Mouse (Mus musculus) stomach, postnatal 0 days (tissue): ENCODE data around the gene Fry. TPM values are rescaled to one million over a fixed set of nuclear protein-coding genes. Genes with fewer than 3 reads are reported as not detected.
A peak's percentile ranks its signal among the peaks of the same experiment; 100 is the strongest.

Experiments
- ATAC-seq: fragments of 200-750 bp; cut with Nextera tagmentation; 2 replicates; pipeline ENCODE4 v1.8.0; 2017; ENCODE audit not compliant: low FRiP score, low TSS enrichment
- DNase-seq: peaks from one replicate; pipeline ENCODE4 v3.0.0-alpha.2; 2016; ENCODE audit warnings: low spot score
- H3K27ac ChIP-seq: fragments of 300-500 bp; sonication (generic); replicated peaks from 2 replicates; pipeline ENCODE4 v1.5.1; 2014; ENCODE audit warnings: mild to moderate bottlenecking, control low read depth
- H3K27me3 ChIP-seq: fragments of 300-500 bp; sonication (generic); 2 replicates; pipeline ENCODE4 v1.6.1; 2014; ENCODE audit warnings: low read length; ENCODE audit not compliant: control insufficient read depth, insufficient read depth
- H3K36me3 ChIP-seq: fragments of 300-500 bp; sonication (generic); 2 replicates; pipeline ENCODE4 v1.6.1; 2014; ENCODE audit warnings: low read length, mixed read lengths; ENCODE audit not compliant: control insufficient read depth, insufficient read depth
- H3K4me1 ChIP-seq: fragments of 300-500 bp; sonication (generic); replicated peaks from 2 replicates; pipeline ENCODE4 v1.6.1; 2014; ENCODE audit warnings: antibody characterized with exemption; ENCODE audit not compliant: control insufficient read depth, insufficient read depth
- H3K4me2 ChIP-seq: fragments of 300-500 bp; sonication (generic); replicated peaks from 2 replicates; pipeline ENCODE4 v1.6.1; 2014; ENCODE audit warnings: low read depth, mild to moderate bottlenecking, control low read depth, moderate library complexity
- H3K4me3 ChIP-seq: fragments of 300-500 bp; sonication (generic); 2 replicates; pipeline ENCODE4 v1.5.1; 2014; ENCODE audit warnings: low read depth, low read length, control low read depth
- H3K9ac ChIP-seq: fragments of 300-500 bp; sonication (generic); 2 replicates; pipeline ENCODE4 v1.6.1; 2014; ENCODE audit warnings: mild to moderate bottlenecking, low read length, control low read depth, mixed read lengths
- H3K9me3 ChIP-seq: fragments of 300-500 bp; sonication (generic); 2 replicates; pipeline ENCODE4 v1.6.1; 2016; ENCODE audit warnings: low read length; ENCODE audit not compliant: control insufficient read depth
- CTCF ChIP-seq: IDR thresholded peaks from 2 replicates; pipeline ENCODE4 v1.5.1; 2016; ENCODE audit warnings: antibody characterized with exemption, low read depth, mild to moderate bottlenecking, moderate library complexity
- EP300 ChIP-seq: optimal IDR thresholded peaks from 2 replicates; pipeline ENCODE3; 2016; ENCODE audit warnings: antibody characterized with exemption
- WGBS: fragments of 180-500 bp; shearing (Covaris S2); extraction: QIAGEN DNeasy Blood & Tissue Kit; methylation state at CpG from one replicate; pipeline ENCODE4 v1.1.7; 2014; 5-methylcytosine and 5-hydroxymethylcytosine counted together
- polyA plus RNA-seq: library from polyadenylated mRNA; unstranded; fragments of >200 nt; fragmentation: Nextera tagmentation; extraction: Ambion mirVana; gene quantifications from 2 replicates; pipeline ENCODE4 v1.2.1, GENCODE M21; 2015

Gene Fry
- polyA plus RNA-seq, 1 experiment from 2014 or later, result 6.5 TPM

- no peak for DNase-seq
- no peak overlapping the region; the same call in 1 of the 2 replicates for H3K27ac ChIP-seq
Observed at GRCm38 (mm10) chr5:150196881-150197311, 78.5 kb downstream of the Fry start.

GRCm38 (mm10) chr5:150206749-150207148, 88.3 kb downstream of the Fry start:
- no peaks in the 10 kb centered on the region for H3K36me3 ChIP-seq
- TF ChIP-seq CTCF (peak; percentile 37), EP300 (no peak)
- no peaks in the 10 kb centered on the region for H3K27me3 ChIP-seq
- DNase-seq (no peak), ATAC-seq (no peak)
- H3K9ac ChIP-seq, result no peak overlapping the region
- H3K4me2 ChIP-seq, result no peak overlapping the region
- WGBS, result 90% methylated on average over 6 of the region's 6 CpGs
- H3K27ac ChIP-seq, result no peak overlapping the region
- no peaks in the 10 kb centered on the region for H3K9me3 ChIP-seq
- H3K4me1 ChIP-seq, result no peaks in the 10 kb centered on the region
- no peak overlapping the region for H3K4me3 ChIP-seq

More at GRCm38 (mm10) chr5:150196881-150197311, 78.5 kb downstream of the Fry start:
- Histone ChIP-seq H3K36me3 (no peaks in the 10 kb centered on the region), H3K4me1 (no peaks in the 10 kb centered on the region; the same call in 1 of the 2 replicates), H3K27me3 (no peaks in the 10 kb centered on the region), H3K4me3 (peak overlapping the region; percentile 47), H3K9me3 (no peaks in the 10 kb centered on the region), H3K4me2 (peak overlapping the region; percentile 62), H3K9ac (no peak overlapping the region)
- ATAC-seq, result no peak
- no peak for TF ChIP-seq EP300
- no peak for TF ChIP-seq CTCF
- 17% methylated on average over 6 of the region's 6 CpGs for WGBS

GRCm38 (mm10) chr5:150207596-150207995, 89.2 kb downstream of the Fry start:
- WGBS, result 11% methylated on average over 18 of the region's 18 CpGs
- H3K9ac ChIP-seq, result no peak overlapping the region

GRCm38 (mm10) chr5:150208009-150208408, 89.6 kb downstream of the Fry start:
- H3K36me3 ChIP-seq, result no peaks in the 10 kb centered on the region
- H3K4me1 ChIP-seq, result no peaks in the 10 kb centered on the region
- no peaks in the 10 kb centered on the region for H3K9me3 ChIP-seq
- H3K4me3 ChIP-seq, result peak overlapping the region; percentile 17; the same call in 1 of the 2 replicates
- peak overlapping the region; percentile 45 for H3K4me2 ChIP-seq
- DNase-seq, result no peak
- ATAC-seq, result peak; percentile 63; the same call in 1 of the 2 replicates
- no peak overlapping the region for H3K27ac ChIP-seq
- H3K27me3 ChIP-seq, result no peaks in the 10 kb centered on the region
- no peak overlapping the region for H3K9ac ChIP-seq
- TF ChIP-seq EP300, result no peak
- TF ChIP-seq CTCF, result no peak
- WGBS, result 17% methylated on average over 7 of the region's 7 CpGs

More at GRCm38 (mm10) chr5:150207596-150207995, 89.2 kb downstream of the Fry start:
- H3K27me3 ChIP-seq, result no peaks in the 10 kb centered on the region
- no peaks in the 10 kb centered on the region for H3K36me3 ChIP-seq
- DNase-seq (no peak), ATAC-seq (no peak)
- peak overlapping the region; percentile 17; the same call in 1 of the 2 replicates for H3K4me3 ChIP-seq
- peak overlapping the region; percentile 45 for H3K4me2 ChIP-seq
- no peaks in the 10 kb centered on the region for H3K9me3 ChIP-seq
- H3K27ac ChIP-seq, result no peak overlapping the region
- no peak for TF ChIP-seq CTCF
- no peak for TF ChIP-seq EP300
- no peaks in the 10 kb centered on the region for H3K4me1 ChIP-seq

- Histone ChIP-seq H3K27me3 (no peaks in the 10 kb centered on the region), H3K9ac (no peak overlapping the region), H3K4me2 (peak overlapping the region; percentile 21; the same call in 1 of the 2 replicates), H3K36me3 (no peaks in the 10 kb centered on the region), H3K4me3 (no peak overlapping the region), H3K9me3 (no peaks in the 10 kb centered on the region), H3K27ac (no peak overlapping the region), H3K4me1 (no peaks in the 10 kb centered on the region)
- DNase-seq (peak; percentile 57), ATAC-seq (peak; percentile 58)
- WGBS, result 43% methylated on average over 6 of the region's 6 CpGs
- TF ChIP-seq CTCF (no peak), EP300 (peak; percentile 65)
Observed at GRCm38 (mm10) chr5:150214081-150214480, 95.6 kb downstream of the Fry start.

GRCm38 (mm10) chr5:150216066-150216465, 97.6 kb downstream of the Fry start:
- no peak overlapping the region for H3K4me3 ChIP-seq
- TF ChIP-seq EP300 (no peak), CTCF (no peak)
- no peak overlapping the region for H3K4me2 ChIP-seq
- ATAC-seq (peak; percentile 52), DNase-seq (peak; percentile 31)
- no peaks in the 10 kb centered on the region for H3K4me1 ChIP-seq
- H3K27ac ChIP-seq, result no peak overlapping the region
- no peaks in the 10 kb centered on the region for H3K9me3 ChIP-seq
- no peaks in the 10 kb centered on the region for H3K27me3 ChIP-seq
- WGBS, result 51% methylated on average over 11 of the region's 11 CpGs
- H3K36me3 ChIP-seq, result no peaks in the 10 kb centered on the region
- no peak overlapping the region for H3K9ac ChIP-seq
